Mouse (Mus musculus): ENCODE data around the gene Gm20388. TPM values are rescaled to one million over a fixed set of nuclear protein-coding genes. Genes with fewer than 3 reads are reported as not detected.
A peak's percentile ranks its signal among the peaks of the same experiment; 100 is the strongest.

The Gm20388 gene
- total and polyA plus RNA-seq, 2 experiments from 2014 or later: 51.3 TPM; not detected in 1

- H3K4me3 ChIP-seq (ENCODE audit: low read depth, low read length): no peak overlapping the region
- peaks cover 8% of the 10 kb centered on the region for H3K36me3 ChIP-seq (ENCODE audit: insufficient read depth)
- TF ChIP-seq CTCF (IDR thresholded peaks at IDR 0.05; ENCODE audit: low read depth): no peak
- 59% methylated on average over 9 of the region's 9 CpGs for WGBS
- H3K4me1 ChIP-seq (ENCODE audit: insufficient read depth): no peaks in the 10 kb centered on the region
- no peak overlapping the region for H3K27ac ChIP-seq (ENCODE audit: low read depth, low read length)
- H3K4me2 ChIP-seq (ENCODE audit: low read depth): no peak overlapping the region
- DNase-seq: peak; percentile 24
- H3K9ac ChIP-seq: no peak overlapping the region
- H3K9me3 ChIP-seq (ENCODE audit: low read length): no peaks in the 10 kb centered on the region
- H3K27me3 ChIP-seq (ENCODE audit: insufficient read depth, low read length): no peaks in the 10 kb centered on the region
- ATAC-seq: no peak
Measured at GRCm38 (mm10) chr8:122642071-122642470, 2731.4 kb downstream of the Gm20388 start.

DNA sequence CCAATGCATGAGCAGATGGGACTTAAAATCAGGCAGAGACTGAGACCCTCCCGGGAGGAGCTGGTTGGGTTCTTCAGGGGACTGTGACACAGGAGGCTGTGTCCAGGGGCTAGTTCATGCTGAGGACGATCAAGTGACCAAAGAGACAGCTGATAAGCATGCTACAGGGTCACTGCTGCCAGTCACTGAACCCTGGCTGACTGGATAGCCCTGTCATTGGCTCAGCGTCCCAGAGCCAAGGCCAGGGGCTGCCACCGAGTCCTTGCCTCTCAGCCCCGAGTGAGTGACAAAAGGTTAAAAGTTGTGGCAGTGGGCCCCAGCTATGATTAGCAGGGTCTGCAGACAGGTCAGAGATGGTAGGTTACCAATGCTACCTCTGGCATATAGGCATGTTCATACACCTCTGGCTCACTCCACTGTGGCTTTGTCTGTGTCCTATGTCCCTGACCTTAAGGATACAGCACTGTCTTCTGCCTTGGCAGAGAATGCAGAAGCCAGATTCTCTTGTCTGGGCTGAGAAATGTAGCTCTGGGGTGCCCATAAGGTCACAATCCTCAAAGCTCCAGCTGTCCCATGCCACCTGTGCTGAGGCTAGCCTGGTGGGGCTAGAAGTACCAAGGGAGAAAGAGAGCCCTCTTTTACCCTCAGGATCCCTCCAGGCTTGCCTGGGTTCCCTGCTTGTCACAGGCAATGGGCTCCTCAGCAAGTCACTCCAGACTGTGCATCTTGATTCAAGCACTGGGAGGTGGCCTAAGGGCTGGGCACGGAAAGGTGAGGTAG, 2733.7 kb downstream of the Gm20388 start:
- ATAC-seq (no peak), DNase-seq (no peak)
- Histone ChIP-seq H3K27ac (ENCODE audit: low read depth, low read length) (no peak overlapping the region), H3K4me3 (ENCODE audit: low read depth, low read length) (no peak overlapping the region), H3K27me3 (ENCODE audit: insufficient read depth, low read length) (no peaks in the 10 kb centered on the region), H3K4me2 (ENCODE audit: low read depth) (no peak overlapping the region), H3K36me3 (ENCODE audit: insufficient read depth) (peaks cover 19% of the 10 kb centered on the region), H3K4me1 (ENCODE audit: insufficient read depth) (no peaks in the 10 kb centered on the region), H3K9ac (no peak overlapping the region), H3K9me3 (ENCODE audit: low read length) (no peaks in the 10 kb centered on the region)
- TF ChIP-seq CTCF (IDR thresholded peaks at IDR 0.05; ENCODE audit: low read depth): no peak
- WGBS: 77% methylated on average over 6 of the region's 6 CpGs

DNA sequence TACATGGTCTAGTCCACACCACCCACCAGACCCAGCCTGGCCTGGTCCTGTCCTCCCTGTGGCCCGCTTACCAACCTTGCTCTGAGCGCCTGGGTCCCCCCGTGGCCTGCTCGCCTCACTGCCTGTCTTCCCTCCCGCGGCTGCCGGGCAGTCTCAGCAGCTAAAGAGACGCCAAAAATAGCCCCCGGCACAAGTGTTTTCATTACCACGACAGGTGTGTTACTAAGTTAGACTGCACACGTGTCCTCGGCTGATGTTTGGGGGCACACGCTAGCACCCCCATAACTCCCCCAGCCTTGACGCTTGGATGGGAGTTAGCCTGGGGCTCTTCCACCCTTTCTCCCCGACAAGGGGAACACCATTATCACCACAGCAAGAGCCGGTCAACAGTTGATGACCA, 2735.7 kb downstream of the Gm20388 start:
- H3K4me1 ChIP-seq (ENCODE audit: insufficient read depth): no peaks in the 10 kb centered on the region
- TF ChIP-seq CTCF (IDR thresholded peaks at IDR 0.05; ENCODE audit: low read depth): no peak
- no peaks in the 10 kb centered on the region for H3K9me3 ChIP-seq (ENCODE audit: low read length)
- 89% methylated on average over 16 of the region's 16 CpGs for WGBS
- DNase-seq (no peak), ATAC-seq (no peak)
- H3K27ac ChIP-seq (ENCODE audit: low read depth, low read length): no peak overlapping the region
- H3K4me3 ChIP-seq (ENCODE audit: low read depth, low read length): no peak overlapping the region
- H3K4me2 ChIP-seq (ENCODE audit: low read depth): no peak overlapping the region
- peaks cover 23% of the 10 kb centered on the region for H3K36me3 ChIP-seq (ENCODE audit: insufficient read depth)
- no peak overlapping the region for H3K9ac ChIP-seq
- no peaks in the 10 kb centered on the region for H3K27me3 ChIP-seq (ENCODE audit: insufficient read depth, low read length)

DNA sequence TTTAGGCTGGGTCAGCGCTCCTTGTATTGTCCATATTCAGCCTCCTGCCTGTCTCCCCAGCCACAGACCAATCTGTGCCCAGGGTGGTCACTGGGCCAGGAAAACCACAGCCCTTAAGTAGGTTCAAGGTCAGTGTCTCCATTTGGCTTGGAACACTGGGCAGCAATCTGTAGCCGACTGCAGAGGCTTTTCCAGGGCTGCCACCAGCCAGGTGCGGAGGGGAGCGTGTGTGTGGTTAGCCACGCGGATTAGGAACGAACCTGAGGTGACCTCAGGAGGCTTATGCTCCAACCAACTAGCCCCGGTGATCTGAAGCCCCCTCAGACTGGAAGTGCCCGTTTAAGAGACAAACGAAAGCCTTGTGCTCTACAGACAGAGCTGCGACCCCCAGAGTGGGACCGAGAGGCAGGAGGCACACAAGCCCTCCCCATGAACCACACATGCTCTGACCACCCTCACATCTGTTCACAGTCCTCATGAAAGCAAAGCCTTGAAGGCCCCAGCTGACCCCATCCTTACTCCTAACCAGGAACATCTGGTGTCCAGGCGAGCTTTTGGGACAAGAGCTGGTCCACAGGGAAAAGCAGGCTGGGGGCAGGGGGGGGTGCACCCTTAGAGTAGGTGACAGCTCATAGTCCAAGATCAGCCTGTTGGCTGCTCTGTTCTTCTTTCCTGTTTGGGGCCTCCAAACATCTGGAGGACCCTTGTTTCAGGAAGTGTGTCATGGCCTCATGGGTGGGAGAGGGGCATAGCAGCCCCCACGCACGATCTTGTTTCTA, 2737.7 kb downstream of the Gm20388 start:
- H3K9me3 ChIP-seq (ENCODE audit: low read length): no peaks in the 10 kb centered on the region
- ATAC-seq (no peak), DNase-seq (no peak)
- no peak overlapping the region for H3K27ac ChIP-seq (ENCODE audit: low read depth, low read length)
- no peaks in the 10 kb centered on the region for H3K4me1 ChIP-seq (ENCODE audit: insufficient read depth)
- no peak overlapping the region for H3K9ac ChIP-seq
- H3K36me3 ChIP-seq (ENCODE audit: insufficient read depth): peaks cover 23% of the 10 kb centered on the region
- H3K4me2 ChIP-seq (ENCODE audit: low read depth): no peak overlapping the region
- TF ChIP-seq CTCF (IDR thresholded peaks at IDR 0.05; ENCODE audit: low read depth): no peak
- no peak overlapping the region for H3K4me3 ChIP-seq (ENCODE audit: low read depth, low read length)
- WGBS: 83% methylated on average over 15 of the region's 15 CpGs
- H3K27me3 ChIP-seq (ENCODE audit: insufficient read depth, low read length): no peaks in the 10 kb centered on the region

- Histone ChIP-seq H3K4me2 (ENCODE audit: low read depth) (no peak overlapping the region), H3K27ac (ENCODE audit: low read depth, low read length) (no peak overlapping the region), H3K4me3 (ENCODE audit: low read depth, low read length) (no peak overlapping the region), H3K36me3 (ENCODE audit: insufficient read depth) (peaks cover 23% of the 10 kb centered on the region), H3K9ac (no peak overlapping the region), H3K27me3 (ENCODE audit: insufficient read depth, low read length) (no peaks in the 10 kb centered on the region), H3K4me1 (ENCODE audit: insufficient read depth) (no peaks in the 10 kb centered on the region), H3K9me3 (ENCODE audit: low read length) (no peaks in the 10 kb centered on the region)
- WGBS: 60% methylated on average over 16 of the region's 16 CpGs
- DNase-seq (no peak), ATAC-seq (peak; percentile 23; the same call in 1 of the 2 replicates)
- no peak for TF ChIP-seq CTCF (IDR thresholded peaks at IDR 0.05; ENCODE audit: low read depth)
Measured at GRCm38 (mm10) chr8:122651326-122651921, 2740.8 kb downstream of the Gm20388 start.

- no peak for TF ChIP-seq CTCF (IDR thresholded peaks at IDR 0.05; ENCODE audit: low read depth)
- Histone ChIP-seq H3K4me2 (ENCODE audit: low read depth) (no peak overlapping the region), H3K27ac (ENCODE audit: low read depth, low read length) (no peak overlapping the region), H3K9ac (no peak overlapping the region), H3K36me3 (ENCODE audit: insufficient read depth) (peaks cover 17% of the 10 kb centered on the region), H3K4me3 (ENCODE audit: low read depth, low read length) (no peak overlapping the region), H3K4me1 (ENCODE audit: insufficient read depth) (no peaks in the 10 kb centered on the region), H3K27me3 (ENCODE audit: insufficient read depth, low read length) (no peaks in the 10 kb centered on the region), H3K9me3 (ENCODE audit: low read length) (no peaks in the 10 kb centered on the region)
- ATAC-seq: no peak
- no peak for DNase-seq
- WGBS: 78% methylated on average over 6 of the region's 6 CpGs
Measured at GRCm38 (mm10) chr8:122652643-122653042, 2742.0 kb downstream of the Gm20388 start.

DNA sequence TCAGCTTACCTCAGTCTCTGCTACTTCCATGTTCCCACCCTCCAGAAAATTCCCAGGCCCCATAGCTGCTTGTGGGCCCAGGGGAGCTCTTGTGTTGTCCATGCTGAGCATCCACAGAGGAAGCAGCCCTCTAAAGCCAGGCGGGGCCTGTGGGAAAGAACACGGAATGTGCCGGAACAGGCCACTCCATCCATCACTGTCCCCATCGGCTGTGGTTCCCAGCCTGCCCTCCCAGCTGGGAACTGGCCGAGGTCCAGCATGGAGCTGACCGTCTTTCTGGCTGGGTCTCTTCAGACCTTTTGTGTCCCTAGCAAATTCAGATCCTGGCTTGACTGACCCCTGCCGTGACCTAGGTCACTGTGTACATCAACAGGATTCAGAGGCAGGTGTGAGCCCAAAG, 2744.1 kb downstream of the Gm20388 start:
- Histone ChIP-seq H3K9me3 (ENCODE audit: low read length) (no peaks in the 10 kb centered on the region), H3K4me2 (ENCODE audit: low read depth) (no peak overlapping the region), H3K4me3 (ENCODE audit: low read depth, low read length) (no peak overlapping the region), H3K4me1 (ENCODE audit: insufficient read depth) (no peaks in the 10 kb centered on the region), H3K27ac (ENCODE audit: low read depth, low read length) (no peak overlapping the region), H3K27me3 (ENCODE audit: insufficient read depth, low read length) (no peaks in the 10 kb centered on the region), H3K9ac (no peak overlapping the region), H3K36me3 (ENCODE audit: insufficient read depth) (0 out of 2 replicates have a peak, but pooled peaks cover under 1% of the 10 kb centered on the region)
- TF ChIP-seq CTCF (IDR thresholded peaks at IDR 0.05; ENCODE audit: low read depth): no peak
- DNase-seq (no peak), ATAC-seq (no peak)
- WGBS: 81% methylated on average over 7 of the region's 7 CpGs

Measured in forebrain, postnatal 0 days (tissue).